Mouse (Mus musculus): ENCODE data around the gene Paqr7. TPM values are rescaled to one million over a fixed set of nuclear protein-coding genes. Genes with fewer than 3 reads are reported as not detected.
A peak's percentile ranks its signal among the peaks of the same experiment; 100 is the strongest.

Gene Paqr7
- total and polyA plus RNA-seq, 3 experiments: 13.4 to 37.2 (median 16.7) TPM

DNA sequence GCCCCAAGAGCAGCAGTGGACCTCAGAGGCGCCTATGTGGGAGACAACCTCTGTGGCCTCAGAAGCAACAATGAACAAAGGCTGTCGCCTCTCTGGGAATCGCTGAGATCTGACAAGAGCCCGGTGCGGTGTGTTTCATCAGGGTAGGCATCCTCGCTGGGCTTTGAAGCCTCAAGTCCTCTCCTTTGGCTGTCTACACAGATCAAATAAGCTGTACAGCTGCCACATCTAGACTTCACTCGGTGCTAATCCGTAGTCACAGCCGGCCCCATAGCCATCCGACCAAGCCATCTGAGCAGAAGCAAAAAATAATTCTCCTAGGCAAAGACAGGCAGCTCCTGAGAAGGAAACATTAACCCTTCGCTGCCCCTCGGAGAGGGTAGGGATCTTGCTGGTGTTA, 30.7 kb upstream of the Paqr7 start:
- no peaks in the 10 kb centered on the region for H3K27me3 ChIP-seq (ENCODE audit: control insufficient read depth, insufficient read depth, low read length)
- no peaks in the 10 kb centered on the region for H3K36me3 ChIP-seq (ENCODE audit: control insufficient read depth, insufficient read depth, low read length)
- no peak for DNase-seq
- H3K4me3 ChIP-seq: no peak overlapping the region
- no peak overlapping the region for H3K9ac ChIP-seq (ENCODE audit: low read depth, low read length)
- no peaks in the 10 kb centered on the region for H3K4me1 ChIP-seq (ENCODE audit: control insufficient read depth, insufficient read depth, low read length)
- intact Hi-C loops (cut with DNase I): loop anchor here (5.0 kb wide), 1 partner anchor 218 kb away; the partner anchor contains the start of genes Gm30191 and Zfp593
- no peak overlapping the region for H3K27ac ChIP-seq
- H3K79me2 ChIP-seq (replicated peaks; ENCODE audit: control insufficient read depth, insufficient read depth, low read length): no peaks in the 10 kb centered on the region
- TF ChIP-seq POLR2A (IDR thresholded peaks at IDR 0.05; ENCODE audit: insufficient read depth, low read depth, low read length) (no peak), CTCF (IDR thresholded peaks at IDR 0.05) (no peak), EP300 (IDR thresholded peaks at IDR 0.05; ENCODE audit: insufficient read depth, low read depth, low read length) (no peak)
- 56% methylated on average over 12 of the region's 12 CpGs for WGBS

DNA sequence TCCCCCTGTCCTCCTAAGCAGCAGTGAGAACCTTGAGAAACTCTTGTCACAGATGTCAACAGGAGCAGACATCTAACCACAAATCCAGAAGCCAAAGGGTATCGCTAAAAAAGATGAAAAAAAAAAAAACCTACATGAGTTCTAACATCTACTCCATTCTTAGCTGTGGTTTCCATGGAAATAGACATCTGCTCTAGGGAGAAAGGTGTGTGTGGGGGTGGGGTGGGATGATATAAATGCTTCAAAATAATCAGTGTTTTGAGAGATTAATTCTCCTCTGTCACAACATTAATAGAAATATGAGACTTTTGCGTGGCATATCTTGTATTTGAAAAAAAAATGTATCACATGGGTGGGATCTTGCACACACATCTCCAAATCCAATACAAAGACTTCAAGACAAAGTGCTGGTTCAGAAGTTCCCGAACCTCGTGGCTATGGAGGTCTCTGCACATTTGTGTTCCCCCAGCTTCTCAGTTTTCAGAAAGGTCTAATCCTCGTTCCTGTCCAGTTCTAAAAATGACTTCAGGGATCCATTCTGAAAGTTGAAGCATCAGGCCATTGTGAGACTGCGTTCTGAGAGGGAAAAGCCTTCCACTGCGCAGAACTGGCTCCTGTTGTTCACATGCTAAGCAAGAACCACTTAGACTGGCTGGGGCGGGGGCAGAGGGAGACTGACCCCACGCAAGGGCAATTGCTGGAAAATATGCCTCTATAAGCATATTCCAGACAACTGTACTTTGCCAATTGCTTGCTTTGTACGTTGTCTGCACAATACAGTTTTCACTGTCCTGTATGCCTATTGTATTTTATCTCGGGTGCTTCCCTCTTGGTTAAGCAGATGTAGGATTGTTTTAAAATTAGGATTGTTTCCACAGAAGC, 29.9 kb upstream of the Paqr7 start:
- no peak for TF ChIP-seq CTCF (IDR thresholded peaks at IDR 0.05)
- TF ChIP-seq EP300 (IDR thresholded peaks at IDR 0.05; ENCODE audit: insufficient read depth, low read depth, low read length): no peak
- TF ChIP-seq POLR2A (IDR thresholded peaks at IDR 0.05; ENCODE audit: insufficient read depth, low read depth, low read length): no peak
- H3K9ac ChIP-seq (ENCODE audit: low read depth, low read length): no peak overlapping the region
- H3K36me3 ChIP-seq (ENCODE audit: control insufficient read depth, insufficient read depth, low read length): no peaks in the 10 kb centered on the region
- H3K4me3 ChIP-seq: no peak overlapping the region
- no peak for DNase-seq
- intact Hi-C loops (cut with DNase I): loop anchor here (5.0 kb wide), 1 partner anchor 219 kb away; the partner anchor contains the start of genes Gm30191 and Zfp593
- 75% methylated on average over 11 of the region's 11 CpGs for WGBS
- no peaks in the 10 kb centered on the region for H3K79me2 ChIP-seq (replicated peaks; ENCODE audit: control insufficient read depth, insufficient read depth, low read length)
- H3K4me1 ChIP-seq (ENCODE audit: control insufficient read depth, insufficient read depth, low read length): no peaks in the 10 kb centered on the region
- H3K27me3 ChIP-seq (ENCODE audit: control insufficient read depth, insufficient read depth, low read length): no peaks in the 10 kb centered on the region
- H3K27ac ChIP-seq: peak overlapping the region; percentile 58

DNA sequence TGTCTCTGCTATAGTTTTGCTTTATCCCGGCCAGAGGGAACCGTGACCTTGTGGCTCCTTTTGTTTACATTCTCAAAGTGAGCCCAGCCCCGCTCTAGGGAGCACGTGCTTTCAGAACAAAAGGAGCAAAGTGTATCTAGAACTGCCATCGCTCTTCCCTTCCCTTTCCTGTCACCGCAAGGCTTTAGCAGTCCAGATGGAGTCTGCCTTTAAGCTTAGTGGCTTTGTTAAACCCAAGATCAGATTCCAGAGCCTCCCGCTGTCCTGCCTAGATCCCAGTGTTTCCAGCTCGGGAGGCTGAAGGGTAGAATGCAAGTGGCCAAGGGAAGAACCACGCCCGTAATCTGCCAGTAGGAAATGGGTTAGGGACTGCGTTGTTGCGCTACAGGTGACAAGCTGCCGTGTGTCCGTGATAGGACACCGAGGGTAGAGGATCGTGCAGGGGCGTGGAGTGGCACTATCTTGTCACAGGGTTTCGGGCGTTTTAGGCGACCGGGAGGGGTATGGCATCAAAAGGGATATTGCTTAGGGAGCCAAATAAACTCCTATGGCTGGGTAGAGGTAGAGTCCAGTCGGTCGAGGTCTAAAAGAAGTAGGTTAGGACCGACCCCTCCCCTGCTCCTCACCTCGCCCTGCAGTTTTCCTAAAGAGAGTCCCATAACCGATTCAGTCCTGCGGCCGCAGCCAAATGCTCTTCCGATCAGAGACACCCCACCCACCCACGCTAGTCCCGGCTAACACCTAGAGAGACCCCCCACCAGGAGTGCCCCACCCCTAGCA, 28.9 kb upstream of the Paqr7 start:
- no peak for TF ChIP-seq CTCF (IDR thresholded peaks at IDR 0.05)
- no peak for TF ChIP-seq POLR2A (IDR thresholded peaks at IDR 0.05; ENCODE audit: insufficient read depth, low read depth, low read length)
- intact Hi-C loops (cut with DNase I): loop anchor here (2.0 to 5.0 kb wide), 2 partner anchors 71 to 220 kb away; partner anchors contain the start of genes Gm30191, Pafah2 and Zfp593
- Histone ChIP-seq H3K27me3 (ENCODE audit: control insufficient read depth, insufficient read depth, low read length) (no peaks in the 10 kb centered on the region), H3K36me3 (ENCODE audit: control insufficient read depth, insufficient read depth, low read length) (no peaks in the 10 kb centered on the region), H3K4me1 (ENCODE audit: control insufficient read depth, insufficient read depth, low read length) (no peaks in the 10 kb centered on the region), H3K27ac (peak overlapping the region; percentile 58), H3K79me2 (replicated peaks; ENCODE audit: control insufficient read depth, insufficient read depth, low read length) (no peaks in the 10 kb centered on the region), H3K4me3 (peak overlapping the region; percentile 83), H3K9ac (ENCODE audit: low read depth, low read length) (peak overlapping the region; percentile 51)
- WGBS: under 1% methylated on average over 31 of the region's 31 CpGs
- DNase-seq: peak; percentile 41 to 53

DNA sequence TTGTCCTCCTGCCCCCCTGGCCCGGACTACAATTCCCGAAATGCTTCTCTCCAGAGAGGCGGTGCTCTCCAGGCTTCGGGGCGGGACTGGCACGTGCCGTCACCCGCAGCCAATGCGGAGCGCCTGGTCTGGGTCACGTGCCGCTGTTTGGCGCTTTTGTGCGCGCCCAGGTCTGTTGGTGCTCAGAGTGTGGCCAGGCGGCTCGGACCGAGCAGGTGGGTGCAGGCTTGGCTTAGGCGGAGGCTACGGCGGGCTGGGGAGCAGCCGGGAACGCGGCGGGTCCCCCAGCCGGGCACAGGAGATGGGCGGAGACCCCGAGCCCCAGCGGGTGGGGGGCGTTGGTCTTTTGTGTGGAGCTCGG, 28.3 kb upstream of the Paqr7 start, which contains the start of gene Stmn1:
Stmn1 (plus strand) TSS at position 106 of the 361 bp plus-strand sequence.
- no peaks in the 10 kb centered on the region for H3K79me2 ChIP-seq (replicated peaks; ENCODE audit: control insufficient read depth, insufficient read depth, low read length)
- TF ChIP-seq CTCF (IDR thresholded peaks at IDR 0.05) (no peak), POLR2A (IDR thresholded peaks at IDR 0.05; ENCODE audit: insufficient read depth, low read depth, low read length) (peak; percentile 92)
- DNase-seq: peak; percentile 92 to 96
- H3K9ac ChIP-seq (ENCODE audit: low read depth, low read length): peak within 1 kb of the TSS; percentile 51
- intact Hi-C loops (cut with DNase I): loop anchor here (2.0 to 5.0 kb wide), 2 partner anchors 71 to 221 kb away; partner anchors contain the start of genes Gm30191, Pafah2 and Zfp593
- H3K27ac ChIP-seq: peak within 1 kb of the TSS; percentile 68
- WGBS: under 1% methylated on average over 26 of the region's 31 CpGs
- H3K4me1 ChIP-seq (ENCODE audit: control insufficient read depth, insufficient read depth, low read length): no peaks in the 10 kb centered on the region
- peak within 1 kb of the TSS; percentile 83 for H3K4me3 ChIP-seq
- no peaks in the 10 kb centered on the region for H3K36me3 ChIP-seq (ENCODE audit: control insufficient read depth, insufficient read depth, low read length)
- H3K27me3 ChIP-seq (ENCODE audit: control insufficient read depth, insufficient read depth, low read length): no peaks in the 10 kb centered on the region

DNA sequence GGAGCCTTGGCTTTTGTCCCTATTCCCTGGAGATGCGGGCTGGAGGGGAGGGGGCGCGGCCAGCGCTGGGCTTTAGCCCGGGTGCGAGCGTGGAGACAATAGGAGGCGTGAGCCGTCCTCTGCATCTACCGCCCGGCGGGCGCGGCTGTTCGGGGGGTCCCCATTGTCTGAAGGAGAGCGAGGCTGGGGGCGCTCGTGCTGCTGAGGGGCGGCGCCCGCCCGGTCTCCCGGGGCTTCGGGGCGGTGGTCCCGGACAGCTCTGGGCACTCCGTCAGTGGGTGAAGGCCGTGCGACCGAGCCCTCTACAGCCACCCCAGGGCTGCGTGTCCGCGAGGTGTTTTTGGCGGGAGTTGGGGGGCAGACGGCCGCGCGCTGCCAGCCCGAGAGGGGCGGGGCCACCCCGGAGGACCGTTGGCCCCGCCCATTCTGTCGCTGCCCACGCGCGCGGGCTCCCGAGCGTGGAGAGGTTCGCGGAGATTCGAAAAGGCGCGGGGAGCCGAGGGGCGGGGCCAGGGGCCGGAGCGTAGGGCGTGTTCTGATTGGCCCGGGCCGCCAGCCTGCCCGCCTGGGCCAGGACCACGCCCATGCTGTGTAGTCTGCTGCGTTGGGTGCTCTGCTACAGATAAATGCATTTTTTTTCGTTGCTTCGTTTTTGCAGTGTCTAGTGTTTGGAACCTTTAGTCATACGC, 27.8 kb upstream of the Paqr7 start:
- Histone ChIP-seq H3K27me3 (ENCODE audit: control insufficient read depth, insufficient read depth, low read length) (no peaks in the 10 kb centered on the region), H3K36me3 (ENCODE audit: control insufficient read depth, insufficient read depth, low read length) (no peaks in the 10 kb centered on the region), H3K4me3 (peak overlapping the region; percentile 83), H3K79me2 (replicated peaks; ENCODE audit: control insufficient read depth, insufficient read depth, low read length) (no peaks in the 10 kb centered on the region), H3K4me1 (ENCODE audit: control insufficient read depth, insufficient read depth, low read length) (no peaks in the 10 kb centered on the region), H3K9ac (ENCODE audit: low read depth, low read length) (peak overlapping the region; percentile 47), H3K27ac (peak overlapping the region; percentile 68)
- WGBS: under 1% methylated on average over 68 of the region's 68 CpGs
- DNase-seq: peak; percentile 94 to 95
- TF ChIP-seq EP300 (IDR thresholded peaks at IDR 0.05; ENCODE audit: insufficient read depth, low read depth, low read length) (no peak), POLR2A (IDR thresholded peaks at IDR 0.05; ENCODE audit: insufficient read depth, low read depth, low read length) (no peak), CTCF (IDR thresholded peaks at IDR 0.05) (no peak)
- intact Hi-C loops (cut with DNase I): loop anchor here (2.0 to 5.0 kb wide), 2 partner anchors 72 to 221 kb away; partner anchors contain the start of genes Gm30191, Pafah2 and Zfp593

Measured in heart, adult 2 months (tissue).